Mouse (Mus musculus) gonadal fat pad, adult 2 months (tissue): ENCODE measurements around the gene Sec22c. TPM values are rescaled to one million over a fixed set of nuclear protein-coding genes. Genes with fewer than 3 reads are reported as not detected.

Experiments used
- DNase-seq: peaks from one replicate; pipeline ENCODE4 v3.0.0-alpha.2; 2012; ENCODE audit warnings: low read depth
- polyA plus RNA-seq: library from polyadenylated mRNA; depleted of rRNA; stranded (reverse); fragments of >200 nt; gene quantifications from 2 replicates; pipeline ENCODE4 v1.2.3, GENCODE M21; 2012; rRNA removed

Sec22c gene
- 11.2 and 12.1 TPM in 2 replicates for polyA plus RNA-seq

- no peak for DNase-seq
These were observed at the start of gene Sec22c for GRCm38 (mm10) chr9:121704646-121705625. Gene Sec22c, minus strand, starts transcription at chr9:121705490.

GRCm38 (mm10) chr9:121754624-121755023 is 49.3 kb upstream of the Sec22c start:
- no peak for DNase-seq

DNA sequence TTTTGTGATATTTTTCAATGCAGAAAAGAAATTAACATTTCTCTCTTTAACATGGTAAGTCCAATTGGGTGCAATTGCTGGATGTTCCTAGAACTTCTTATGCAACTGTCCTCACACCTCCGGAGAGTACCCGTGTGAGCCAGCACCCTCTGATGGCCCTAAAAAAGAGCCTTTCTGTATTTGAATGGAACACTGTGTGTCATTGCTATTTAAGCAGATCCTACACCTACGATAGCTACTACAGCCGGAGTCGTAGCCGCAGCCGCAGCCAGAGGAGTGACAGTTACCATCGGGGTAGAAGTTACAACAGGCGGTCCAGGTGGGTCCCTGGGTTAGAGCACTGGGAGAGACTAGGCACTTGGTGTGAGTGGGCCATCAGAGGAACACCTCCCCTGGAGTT is 47.5 kb upstream of the Sec22c start:
- no peak for DNase-seq

- no peak for DNase-seq
These were observed 38.8 kb upstream of the Sec22c start for GRCm38 (mm10) chr9:121744051-121744450.

GRCm38 (mm10) chr9:121741168-121741567 is 35.9 kb upstream of the Sec22c start:
- DNase-seq, result no peak

- DNase-seq, result no peak
These were observed 35.2 kb upstream of the Sec22c start for GRCm38 (mm10) chr9:121740490-121740889.

DNA sequence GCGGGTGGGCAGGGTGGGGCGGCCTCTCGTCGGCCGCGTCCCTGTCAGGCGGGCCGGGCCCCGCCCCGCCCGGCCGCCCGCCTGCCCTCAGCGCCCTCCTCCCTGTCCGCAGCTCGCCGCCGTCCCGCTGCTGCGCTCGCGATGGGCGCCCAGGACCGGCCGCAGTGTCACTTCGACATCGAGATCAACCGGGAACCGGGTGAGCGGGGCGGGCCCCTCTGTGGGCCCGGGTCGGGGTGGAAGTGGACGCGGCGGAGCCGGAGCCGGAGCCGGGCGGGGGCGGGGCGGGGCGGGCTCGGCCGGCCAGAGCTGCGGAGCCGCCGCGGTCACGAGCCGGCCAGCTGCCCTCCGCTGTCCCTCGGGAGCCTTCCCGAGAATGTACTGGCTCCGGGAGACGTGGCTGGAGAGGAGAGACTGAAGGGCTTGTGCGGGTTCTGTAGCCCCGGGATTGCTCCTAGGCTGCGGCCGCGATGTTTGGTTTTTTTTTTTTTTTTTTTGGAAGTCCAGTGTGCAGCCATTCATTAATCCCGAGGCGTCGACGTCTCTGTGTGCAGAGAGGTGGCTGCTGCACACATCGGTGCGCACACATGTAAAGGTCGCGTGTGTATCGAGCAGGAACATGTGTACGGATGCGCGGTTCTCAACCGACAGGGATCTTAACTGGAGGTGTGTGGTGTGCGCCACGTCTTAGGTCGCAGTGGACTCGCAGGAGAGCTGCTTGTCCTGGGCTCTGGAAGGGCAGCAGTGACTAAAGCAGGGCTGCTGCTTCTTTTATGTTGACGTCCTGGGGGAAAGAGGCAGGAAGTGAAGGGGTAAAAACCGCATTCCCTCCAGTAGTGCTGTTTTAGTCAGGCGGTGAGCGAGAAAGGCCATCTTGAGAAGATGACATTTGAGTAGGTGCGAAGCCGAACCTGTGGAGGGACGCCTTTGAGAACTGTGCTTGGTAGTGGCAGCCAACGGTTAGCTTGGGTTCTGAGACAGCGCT is 14.3 kb upstream of the Sec22c start:
- no peak for DNase-seq

GRCm38 (mm10) chr9:121718792-121719318 is 13.6 kb upstream of the Sec22c start, which contains the start of gene Nktr:
Gene Nktr, plus strand, starts transcription at chr9:121719169.
- DNase-seq, result peak; percentile 74

DNA sequence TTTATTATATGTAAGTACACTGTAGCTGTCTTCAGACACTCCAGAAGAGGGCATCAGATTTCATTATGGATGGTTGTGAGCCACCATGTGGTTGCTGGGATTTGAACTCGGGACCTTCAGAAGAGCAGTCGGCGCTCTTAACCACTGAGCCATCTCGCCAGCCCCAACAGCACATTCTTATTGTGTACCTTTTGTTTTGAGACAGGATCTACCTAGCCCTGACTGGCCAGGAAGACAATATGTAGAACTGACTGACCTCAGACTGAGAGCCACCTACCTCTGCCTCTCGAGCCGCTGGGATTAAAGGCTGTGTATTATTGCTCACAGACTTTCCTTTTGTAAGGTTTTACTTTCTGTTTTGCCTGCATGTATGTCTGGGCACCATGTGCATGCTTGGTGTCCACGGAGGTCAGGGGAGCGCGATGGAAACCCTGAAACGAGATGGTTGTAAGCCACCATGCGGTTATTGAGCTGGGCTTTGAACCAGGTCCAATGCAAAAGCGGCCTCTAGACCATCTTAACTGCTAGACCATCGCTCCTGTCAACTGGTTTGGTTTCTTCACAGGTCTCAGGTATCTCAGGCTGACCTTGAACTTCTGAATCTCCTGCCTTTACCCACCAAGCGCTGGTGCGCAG is 12.9 kb upstream of the Sec22c start:
- no peak for DNase-seq

- DNase-seq, result no peak
These were observed 11.8 kb upstream of the Sec22c start for GRCm38 (mm10) chr9:121717048-121717447.

GRCm38 (mm10) chr9:121710584-121710975 is 5.3 kb upstream of the Sec22c start:
- no peak for DNase-seq

DNA sequence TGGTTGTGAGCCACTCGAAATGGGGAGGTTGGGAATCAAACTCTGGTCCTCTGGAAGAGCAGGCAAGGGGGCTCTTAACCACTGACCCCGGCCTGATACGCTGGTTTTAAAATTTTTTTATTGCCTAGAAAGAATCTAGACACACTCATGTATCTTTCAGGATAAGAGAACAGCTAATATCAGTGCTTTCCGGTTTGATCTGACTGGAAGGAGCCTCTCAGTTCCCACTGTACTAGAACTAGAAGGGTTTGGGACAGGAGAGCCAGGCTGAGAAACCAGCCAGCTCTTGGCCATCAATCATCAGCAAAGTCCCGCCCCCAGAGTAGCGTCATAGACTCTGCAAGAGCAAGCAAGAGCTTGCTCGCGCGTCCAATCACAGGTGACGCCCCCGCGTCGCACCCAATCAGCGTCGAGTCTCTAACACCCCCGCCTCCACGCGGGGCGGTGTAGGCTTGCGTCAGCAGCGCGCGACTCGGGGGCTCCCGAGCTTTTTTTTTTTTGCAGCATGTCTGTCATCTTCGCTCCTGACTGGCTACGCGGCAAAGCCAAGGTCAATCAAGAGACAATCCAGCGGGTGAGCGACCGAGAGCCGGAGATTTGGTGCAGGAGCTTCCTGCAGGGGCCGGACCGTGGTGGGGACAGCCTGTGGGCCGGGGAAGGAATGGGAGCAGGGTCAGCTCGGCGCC is 4.8 kb upstream of the Sec22c start, which contains the start of gene Ss18l2:
TSS of gene Ss18l2 (plus strand) at position 432 of the 686 bp plus-strand sequence.
- peak; percentile 91 for DNase-seq

DNA sequence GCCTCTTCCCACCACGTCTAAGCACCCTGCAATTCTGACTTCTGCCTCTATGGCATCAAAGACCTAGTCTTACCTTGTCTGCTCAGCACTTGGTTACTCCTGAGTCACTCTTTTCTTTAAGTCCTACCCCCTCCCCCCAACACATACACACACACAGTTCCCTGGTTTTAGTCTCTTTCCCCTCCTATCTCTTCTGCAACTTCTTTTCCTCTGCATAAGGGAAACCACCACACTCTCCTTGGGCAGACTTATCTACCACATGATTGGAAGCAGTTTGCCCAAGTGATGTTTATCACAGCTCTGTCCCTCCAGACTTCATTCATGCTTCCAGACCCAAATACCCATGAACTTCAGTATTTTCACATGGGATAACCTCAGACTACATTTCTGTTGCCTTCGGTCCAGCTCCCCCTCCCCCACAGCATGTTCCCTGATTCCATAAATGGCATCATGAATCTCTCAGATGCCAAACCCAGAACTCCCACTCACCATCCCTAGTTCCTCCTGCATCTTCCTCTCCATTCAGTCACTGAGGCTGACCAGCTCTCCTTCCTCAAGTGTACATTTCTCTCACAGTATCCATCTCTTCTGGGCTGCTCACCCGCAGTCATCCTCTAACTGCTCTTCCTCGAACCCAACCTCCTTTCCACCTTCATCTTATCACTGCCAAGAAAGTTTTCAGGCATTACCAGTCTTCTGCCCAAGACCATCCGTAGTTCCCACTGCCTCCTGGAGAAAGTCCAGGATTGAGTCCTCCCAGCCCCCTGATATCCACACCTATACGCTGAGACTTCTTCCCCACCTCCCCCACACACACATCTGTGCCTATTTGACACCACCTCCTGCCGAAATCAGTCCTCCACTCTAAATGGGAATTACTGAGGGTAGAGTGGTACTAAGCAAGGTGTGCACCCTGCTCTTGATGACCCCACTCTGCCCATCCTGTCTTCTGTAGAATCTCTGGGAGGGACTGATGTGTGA is 3.5 kb upstream of the Sec22c start:
- no peak for DNase-seq

GRCm38 (mm10) chr9:121707801-121708200 is 2.5 kb upstream of the Sec22c start:
- no peak for DNase-seq

DNA sequence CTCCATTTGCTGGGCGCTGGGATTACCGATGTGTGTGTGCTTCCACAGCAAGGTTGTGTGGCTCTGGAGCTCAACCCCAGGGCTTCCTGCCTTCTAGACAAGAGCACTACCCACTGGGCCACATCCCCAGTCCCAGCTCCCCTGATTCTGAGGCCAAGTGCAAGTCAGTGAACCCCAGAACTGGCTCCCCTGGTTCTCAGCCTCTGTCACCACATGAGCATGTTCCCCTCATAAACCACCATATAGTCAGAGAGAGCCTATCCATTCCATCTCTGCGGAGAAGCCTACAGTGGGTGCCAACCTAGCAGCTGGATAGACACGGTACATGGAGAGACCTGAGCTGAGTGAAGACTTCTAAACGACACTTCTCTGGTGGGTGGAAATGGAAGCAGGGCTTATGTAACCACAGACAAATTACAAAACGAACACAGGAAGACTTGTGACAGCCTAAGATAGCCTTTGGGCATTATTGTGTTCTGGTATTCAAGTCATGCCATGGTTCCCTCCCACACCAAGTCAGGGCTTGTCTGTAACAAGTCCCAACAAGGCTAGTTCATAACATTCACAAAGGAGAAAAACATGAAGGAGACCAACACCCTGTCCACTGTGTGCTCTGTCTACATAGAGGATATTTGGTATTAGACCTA is 862 bp upstream of the Sec22c start:
- peak; percentile 100 for DNase-seq

GRCm38 (mm10) chr9:121704261-121704645 is 1.0 kb downstream of the Sec22c start:
- DNase-seq, result no peak

- DNase-seq, result no peak
These were observed 7.9 kb downstream of the Sec22c start for GRCm38 (mm10) chr9:121697150-121698049.

DNA sequence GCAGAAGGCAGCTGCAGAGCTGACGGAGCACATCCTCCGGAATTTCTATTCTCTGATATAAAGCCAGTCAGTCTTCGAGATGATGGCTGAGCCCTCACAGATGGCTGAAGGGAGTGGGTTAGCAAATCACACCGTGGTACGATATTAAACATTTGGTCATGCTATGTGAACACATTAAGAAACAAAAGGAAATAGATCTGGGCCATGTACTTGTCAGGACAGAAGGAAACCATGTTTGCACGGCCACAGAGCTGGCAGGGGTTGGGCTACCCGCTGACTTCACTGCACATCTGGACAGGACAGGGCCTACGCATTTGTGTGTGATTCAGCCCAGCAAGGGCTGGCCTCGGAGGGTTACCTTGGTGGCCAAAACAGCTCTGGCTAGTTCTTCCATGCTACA is 8.7 kb downstream of the Sec22c start:
- DNase-seq, result no peak
